Mouse (Mus musculus): ENCODE results near the gene Dgkh. TPM values are rescaled to one million over a fixed set of nuclear protein-coding genes. Genes with fewer than 3 reads are reported as not detected.

Gene Dgkh
- polyA plus RNA-seq, 1 experiment from 2014 or later, result 1.2 TPM

GRCm38 (mm10) chr14:78705616-78706015 lies 27.0 kb downstream of the Dgkh start:
- Histone ChIP-seq H3K4me1 (replicated peaks; ENCODE audit: control insufficient read depth, insufficient read depth, low read length) (no peaks in the 10 kb centered on the region), H3K27me3 (replicated peaks; ENCODE audit: control insufficient read depth, insufficient read depth, low read length) (no peaks in the 10 kb centered on the region), H3K27ac (ENCODE audit: low read depth, low read length) (no peak overlapping the region), H3K9ac (ENCODE audit: low read depth, low read length) (no peak overlapping the region), H3K4me2 (no peak overlapping the region), H3K9me3 (ENCODE audit: control insufficient read depth, low read length) (no peaks in the 10 kb centered on the region), H3K4me3 (ENCODE audit: low read depth, low read length) (no peak overlapping the region), H3K36me3 (ENCODE audit: control insufficient read depth, insufficient read depth, low read length) (no peaks in the 10 kb centered on the region)
- ATAC-seq (replicated peaks; ENCODE audit: low FRiP score) (no peak), DNase-seq (ENCODE audit: low spot score) (no peak)
- WGBS, result 86% methylated on average over 3 of the region's 3 CpGs

GRCm38 (mm10) chr14:78703989-78704388 lies 28.6 kb downstream of the Dgkh start:
- Histone ChIP-seq H3K9me3 (ENCODE audit: control insufficient read depth, low read length) (no peaks in the 10 kb centered on the region), H3K4me2 (no peak overlapping the region), H3K36me3 (ENCODE audit: control insufficient read depth, insufficient read depth, low read length) (no peaks in the 10 kb centered on the region), H3K4me3 (ENCODE audit: low read depth, low read length) (no peak overlapping the region), H3K27ac (ENCODE audit: low read depth, low read length) (no peak overlapping the region), H3K4me1 (replicated peaks; ENCODE audit: control insufficient read depth, insufficient read depth, low read length) (no peaks in the 10 kb centered on the region), H3K27me3 (replicated peaks; ENCODE audit: control insufficient read depth, insufficient read depth, low read length) (no peaks in the 10 kb centered on the region), H3K9ac (ENCODE audit: low read depth, low read length) (no peak overlapping the region)
- DNase-seq (ENCODE audit: low spot score), result no peak
- no peak for ATAC-seq (replicated peaks; ENCODE audit: low FRiP score)
- WGBS, result 93% methylated on average over 4 of the region's 4 CpGs

GRCm38 (mm10) chr14:78703361-78703760 lies 29.2 kb downstream of the Dgkh start:
- ATAC-seq (replicated peaks; ENCODE audit: low FRiP score), result no peak
- no peak for DNase-seq (ENCODE audit: low spot score)
- Histone ChIP-seq H3K27me3 (replicated peaks; ENCODE audit: control insufficient read depth, insufficient read depth, low read length) (no peaks in the 10 kb centered on the region), H3K36me3 (ENCODE audit: control insufficient read depth, insufficient read depth, low read length) (no peaks in the 10 kb centered on the region), H3K4me1 (replicated peaks; ENCODE audit: control insufficient read depth, insufficient read depth, low read length) (no peaks in the 10 kb centered on the region), H3K4me2 (no peak overlapping the region), H3K9ac (ENCODE audit: low read depth, low read length) (no peak overlapping the region), H3K4me3 (ENCODE audit: low read depth, low read length) (no peak overlapping the region), H3K9me3 (ENCODE audit: control insufficient read depth, low read length) (no peaks in the 10 kb centered on the region), H3K27ac (ENCODE audit: low read depth, low read length) (no peak overlapping the region)
- 80% methylated on average over 6 of the region's 6 CpGs for WGBS

- H3K27ac ChIP-seq (ENCODE audit: low read depth, low read length), result no peak overlapping the region
- WGBS, result 80% methylated on average over 4 of the region's 4 CpGs
- no peak for ATAC-seq (replicated peaks; ENCODE audit: low FRiP score)
Observed at GRCm38 (mm10) chr14:78702048-78702447, 30.5 kb downstream of the Dgkh start.

GRCm38 (mm10) chr14:78701501-78701900 lies 31.1 kb downstream of the Dgkh start:
- no peaks in the 10 kb centered on the region for H3K27me3 ChIP-seq (replicated peaks; ENCODE audit: control insufficient read depth, insufficient read depth, low read length)
- WGBS, result 76% methylated on average over 8 of the region's 8 CpGs
- no peaks in the 10 kb centered on the region for H3K9me3 ChIP-seq (ENCODE audit: control insufficient read depth, low read length)
- H3K4me3 ChIP-seq (ENCODE audit: low read depth, low read length), result no peak overlapping the region
- ATAC-seq (replicated peaks; ENCODE audit: low FRiP score) (no peak), DNase-seq (ENCODE audit: low spot score) (no peak)
- H3K36me3 ChIP-seq (ENCODE audit: control insufficient read depth, insufficient read depth, low read length), result no peaks in the 10 kb centered on the region
- H3K9ac ChIP-seq (ENCODE audit: low read depth, low read length), result no peak overlapping the region
- H3K27ac ChIP-seq (ENCODE audit: low read depth, low read length), result no peak overlapping the region
- no peaks in the 10 kb centered on the region for H3K4me1 ChIP-seq (replicated peaks; ENCODE audit: control insufficient read depth, insufficient read depth, low read length)
- no peak overlapping the region for H3K4me2 ChIP-seq

More at GRCm38 (mm10) chr14:78702048-78702447, 30.5 kb downstream of the Dgkh start:
- Histone ChIP-seq H3K9me3 (ENCODE audit: control insufficient read depth, low read length) (no peaks in the 10 kb centered on the region), H3K4me2 (no peak overlapping the region), H3K27me3 (replicated peaks; ENCODE audit: control insufficient read depth, insufficient read depth, low read length) (no peaks in the 10 kb centered on the region), H3K9ac (ENCODE audit: low read depth, low read length) (no peak overlapping the region), H3K36me3 (ENCODE audit: control insufficient read depth, insufficient read depth, low read length) (no peaks in the 10 kb centered on the region), H3K4me1 (replicated peaks; ENCODE audit: control insufficient read depth, insufficient read depth, low read length) (no peaks in the 10 kb centered on the region), H3K4me3 (ENCODE audit: low read depth, low read length) (no peak overlapping the region)
- DNase-seq (ENCODE audit: low spot score), result no peak

DNA sequence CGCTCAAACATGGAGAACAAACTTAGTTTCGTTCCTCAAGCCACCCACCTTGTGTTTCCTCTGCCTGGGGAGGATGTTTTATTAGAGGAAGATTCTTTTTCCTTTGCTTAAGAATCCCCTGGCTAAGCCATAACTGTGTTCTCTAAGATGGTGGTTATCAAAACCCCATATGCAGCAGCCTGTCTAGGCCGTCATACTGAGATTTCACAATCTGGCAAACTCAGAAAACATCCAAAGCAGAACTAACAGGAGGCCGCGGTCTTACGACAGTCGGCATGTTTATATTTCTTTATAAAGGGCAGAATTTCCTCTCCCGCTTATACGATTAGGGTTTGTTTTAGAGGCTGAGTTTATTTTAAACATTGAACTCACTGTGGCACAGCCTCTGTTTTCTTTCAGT lies 31.5 kb downstream of the Dgkh start:
- H3K36me3 ChIP-seq (ENCODE audit: control insufficient read depth, insufficient read depth, low read length), result no peaks in the 10 kb centered on the region
- no peaks in the 10 kb centered on the region for H3K4me1 ChIP-seq (replicated peaks; ENCODE audit: control insufficient read depth, insufficient read depth, low read length)
- H3K27ac ChIP-seq (ENCODE audit: low read depth, low read length), result no peak overlapping the region
- 73% methylated on average over 9 of the region's 9 CpGs for WGBS
- H3K9me3 ChIP-seq (ENCODE audit: control insufficient read depth, low read length), result no peaks in the 10 kb centered on the region
- no peak for DNase-seq (ENCODE audit: low spot score)
- ATAC-seq (replicated peaks; ENCODE audit: low FRiP score), result no peak
- H3K27me3 ChIP-seq (replicated peaks; ENCODE audit: control insufficient read depth, insufficient read depth, low read length), result no peaks in the 10 kb centered on the region
- H3K9ac ChIP-seq (ENCODE audit: low read depth, low read length), result no peak overlapping the region
- no peak overlapping the region for H3K4me2 ChIP-seq
- H3K4me3 ChIP-seq (ENCODE audit: low read depth, low read length), result no peak overlapping the region

GRCm38 (mm10) chr14:78699634-78700033 lies 32.9 kb downstream of the Dgkh start:
- Histone ChIP-seq H3K27ac (ENCODE audit: low read depth, low read length) (no peak overlapping the region), H3K4me3 (ENCODE audit: low read depth, low read length) (no peak overlapping the region), H3K36me3 (ENCODE audit: control insufficient read depth, insufficient read depth, low read length) (no peaks in the 10 kb centered on the region), H3K4me1 (replicated peaks; ENCODE audit: control insufficient read depth, insufficient read depth, low read length) (no peaks in the 10 kb centered on the region), H3K4me2 (no peak overlapping the region), H3K9me3 (ENCODE audit: control insufficient read depth, low read length) (no peaks in the 10 kb centered on the region), H3K9ac (ENCODE audit: low read depth, low read length) (no peak overlapping the region), H3K27me3 (replicated peaks; ENCODE audit: control insufficient read depth, insufficient read depth, low read length) (no peaks in the 10 kb centered on the region)
- WGBS, result 83% methylated on average over 3 of the region's 3 CpGs
- no peak for ATAC-seq (replicated peaks; ENCODE audit: low FRiP score)
- DNase-seq (ENCODE audit: low spot score), result no peak

DNA sequence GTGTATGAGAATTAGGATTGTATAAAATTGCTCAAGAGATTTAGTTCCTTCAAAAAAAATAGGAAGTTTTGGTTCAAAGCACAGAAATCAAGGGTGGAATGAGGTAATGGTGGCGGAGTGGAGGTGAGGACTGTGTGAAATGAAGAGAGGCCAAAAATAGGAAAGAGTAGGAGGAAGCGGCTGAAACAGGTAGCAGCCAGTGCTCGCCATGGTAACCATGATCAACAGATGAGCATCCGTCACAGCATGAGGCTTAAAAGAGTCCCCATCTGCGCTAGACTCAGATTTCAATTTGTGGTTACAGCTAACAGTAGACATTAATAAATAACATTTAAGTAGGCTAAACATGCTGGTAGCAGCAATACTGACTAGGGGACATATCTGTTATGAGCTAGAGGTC lies 33.4 kb downstream of the Dgkh start:
- 85% methylated on average over 5 of the region's 5 CpGs for WGBS
- H3K9ac ChIP-seq (ENCODE audit: low read depth, low read length), result no peak overlapping the region
- no peak for ATAC-seq (replicated peaks; ENCODE audit: low FRiP score)
- no peaks in the 10 kb centered on the region for H3K9me3 ChIP-seq (ENCODE audit: control insufficient read depth, low read length)
- H3K4me1 ChIP-seq (replicated peaks; ENCODE audit: control insufficient read depth, insufficient read depth, low read length), result no peaks in the 10 kb centered on the region
- no peak overlapping the region for H3K4me2 ChIP-seq
- H3K36me3 ChIP-seq (ENCODE audit: control insufficient read depth, insufficient read depth, low read length), result no peaks in the 10 kb centered on the region
- DNase-seq (ENCODE audit: low spot score), result no peak
- H3K27ac ChIP-seq (ENCODE audit: low read depth, low read length), result no peak overlapping the region
- H3K27me3 ChIP-seq (replicated peaks; ENCODE audit: control insufficient read depth, insufficient read depth, low read length), result no peaks in the 10 kb centered on the region
- no peak overlapping the region for H3K4me3 ChIP-seq (ENCODE audit: low read depth, low read length)

GRCm38 (mm10) chr14:78694121-78694520 lies 38.5 kb downstream of the Dgkh start:
- no peaks in the 10 kb centered on the region for H3K27me3 ChIP-seq (replicated peaks; ENCODE audit: control insufficient read depth, insufficient read depth, low read length)
- H3K4me3 ChIP-seq (ENCODE audit: low read depth, low read length), result no peak overlapping the region
- no peak overlapping the region for H3K27ac ChIP-seq (ENCODE audit: low read depth, low read length)
- ATAC-seq (replicated peaks; ENCODE audit: low FRiP score), result no peak
- no peak for DNase-seq (ENCODE audit: low spot score)
- no peaks in the 10 kb centered on the region for H3K36me3 ChIP-seq (ENCODE audit: control insufficient read depth, insufficient read depth, low read length)
- WGBS, result 86% methylated on average over 8 of the region's 8 CpGs
- H3K9ac ChIP-seq (ENCODE audit: low read depth, low read length), result no peak overlapping the region
- H3K9me3 ChIP-seq (ENCODE audit: control insufficient read depth, low read length), result no peaks in the 10 kb centered on the region
- H3K4me1 ChIP-seq (replicated peaks; ENCODE audit: control insufficient read depth, insufficient read depth, low read length), result no peaks in the 10 kb centered on the region
- no peak overlapping the region for H3K4me2 ChIP-seq
